Mouse (Mus musculus): ENCODE results near the gene Ifrd2. TPM values are rescaled to one million over a fixed set of nuclear protein-coding genes. Genes with fewer than 3 reads are reported as not detected.
A peak's percentile ranks its signal among the peaks of the same experiment; 100 is the strongest.

Gene Ifrd2
- polyA plus RNA-seq, 2 experiments, result 135 to 149 TPM

- DNase-seq (ENCODE audit: low read depth in 3 of 3, low spot score in 3 of 3) (no peak), ATAC-seq (ENCODE audit: insufficient read depth) (no peak)
- Histone ChIP-seq H3K9me3 (ENCODE audit: control insufficient read depth, low read length) (no peaks in the 10 kb centered on the region), H3K36me3 (replicated peaks; ENCODE audit: control insufficient read depth, insufficient read depth, low read depth) (peaks cover 27% of the 10 kb centered on the region), H3K4me1 (replicated peaks; ENCODE audit: control insufficient read depth in 2 of 2, insufficient read depth in 2 of 2, low read length in 1 of 2) (peaks cover 7 to 23% of the 10 kb centered on the region in 2 experiments), H3K27me3 (ENCODE audit: control insufficient read depth, insufficient read depth, low read length) (no peaks in the 10 kb centered on the region), H3K9ac (replicated peaks) (no peak overlapping the region), H3K27ac (no peak overlapping the region), H3K4me2 (ENCODE audit: low read depth) (peak overlapping the region; percentile 98), H3K4me3 (ENCODE audit: insufficient read depth in 1 of 2, low read depth in 2 of 2, low read length in 2 of 2) (peak overlapping the region; percentile 67 to 96; a peak in 2 of 4 replicates)
- TF ChIP-seq EP300 (IDR thresholded peaks at IDR 0.05; ENCODE audit: low read depth) (no peak), CTCF (IDR thresholded peaks at IDR 0.05; ENCODE audit: low read depth) (no peak)
- 39% methylated on average over 10 of the region's 10 CpGs for WGBS (ENCODE audit: insufficient replicate concordance)
Measured at GRCm38 (mm10) chr9:107541005-107541404, 46.4 kb upstream of the Ifrd2 start.

- peak within 1 kb of the TSS; percentile 83 for H3K9ac ChIP-seq (replicated peaks)
- peaks cover 27% of the 10 kb centered on the region for H3K36me3 ChIP-seq (replicated peaks; ENCODE audit: control insufficient read depth, insufficient read depth, low read depth)
- peak; percentile 77 to 84 (median 77) for DNase-seq (ENCODE audit: low read depth in 3 of 3, low spot score in 3 of 3)
- peak; percentile 82 for ATAC-seq (ENCODE audit: insufficient read depth)
- H3K27me3 ChIP-seq (ENCODE audit: control insufficient read depth, insufficient read depth, low read length), result no peaks in the 10 kb centered on the region
- no peaks in the 10 kb centered on the region for H3K9me3 ChIP-seq (ENCODE audit: control insufficient read depth, low read length)
- H3K27ac ChIP-seq, result peak within 1 kb of the TSS; percentile 26
- peaks cover 6 to 16% of the 10 kb centered on the region in 2 experiments for H3K4me1 ChIP-seq (replicated peaks; ENCODE audit: control insufficient read depth in 2 of 2, insufficient read depth in 2 of 2, low read length in 1 of 2)
- peak within 1 kb of the TSS; percentile 98 for H3K4me2 ChIP-seq (ENCODE audit: low read depth)
- WGBS (ENCODE audit: insufficient replicate concordance), result under 1% methylated on average over 46 of the region's 46 CpGs
- no peak for TF ChIP-seq CTCF (IDR thresholded peaks at IDR 0.05; ENCODE audit: low read depth)
- no peak for TF ChIP-seq EP300 (IDR thresholded peaks at IDR 0.05; ENCODE audit: low read depth)
- H3K4me3 ChIP-seq (ENCODE audit: insufficient read depth in 1 of 2, low read depth in 2 of 2, low read length in 2 of 2), result peak within 1 kb of the TSS; percentile 67 to 96
Measured at GRCm38 (mm10) chr9:107541474-107542351, 45.7 kb upstream of the Ifrd2 start, which contains the start of the genes Cyb561d2 and Nprl2. Cyb561d2 (minus strand) TSS chr9:107542193. Nprl2 (plus strand) TSS chr9:107542226.

- 1% methylated on average over 11 of the region's 11 CpGs for WGBS (ENCODE audit: insufficient replicate concordance)
- peak overlapping the region; percentile 67 to 96 for H3K4me3 ChIP-seq (ENCODE audit: insufficient read depth in 1 of 2, low read depth in 2 of 2, low read length in 2 of 2)
- H3K9me3 ChIP-seq (ENCODE audit: control insufficient read depth, low read length), result no peaks in the 10 kb centered on the region
- H3K36me3 ChIP-seq (replicated peaks; ENCODE audit: control insufficient read depth, insufficient read depth, low read depth), result peaks cover 27% of the 10 kb centered on the region
- no peak for DNase-seq (ENCODE audit: low read depth in 3 of 3, low spot score in 3 of 3)
- TF ChIP-seq CTCF (IDR thresholded peaks at IDR 0.05; ENCODE audit: low read depth) (no peak), EP300 (IDR thresholded peaks at IDR 0.05; ENCODE audit: low read depth) (no peak)
- H3K9ac ChIP-seq (replicated peaks), result peak overlapping the region; percentile 83
- peak; percentile 22 for ATAC-seq (ENCODE audit: insufficient read depth)
- peaks cover 11 to 15% of the 10 kb centered on the region in 2 experiments for H3K4me1 ChIP-seq (replicated peaks; ENCODE audit: control insufficient read depth in 2 of 2, insufficient read depth in 2 of 2, low read length in 1 of 2)
- H3K4me2 ChIP-seq (ENCODE audit: low read depth), result peak overlapping the region; percentile 98
- H3K27ac ChIP-seq, result peak overlapping the region; percentile 26
- H3K27me3 ChIP-seq (ENCODE audit: control insufficient read depth, insufficient read depth, low read length), result no peaks in the 10 kb centered on the region
Measured at GRCm38 (mm10) chr9:107542352-107542686, 45.1 kb upstream of the Ifrd2 start.

GRCm38 (mm10) chr9:107542721-107543120 lies 44.7 kb upstream of the Ifrd2 start:
- Histone ChIP-seq H3K9me3 (ENCODE audit: control insufficient read depth, low read length) (no peaks in the 10 kb centered on the region), H3K27me3 (ENCODE audit: control insufficient read depth, insufficient read depth, low read length) (no peaks in the 10 kb centered on the region), H3K4me1 (replicated peaks; ENCODE audit: control insufficient read depth in 2 of 2, insufficient read depth in 2 of 2, low read length in 1 of 2) (peaks cover 12 to 15% of the 10 kb centered on the region in 2 experiments), H3K27ac (no peak overlapping the region), H3K9ac (replicated peaks) (peak overlapping the region; percentile 83), H3K36me3 (replicated peaks; ENCODE audit: control insufficient read depth, insufficient read depth, low read depth) (peaks cover 23% of the 10 kb centered on the region), H3K4me2 (ENCODE audit: low read depth) (peak overlapping the region; percentile 98), H3K4me3 (ENCODE audit: insufficient read depth in 1 of 2, low read depth in 2 of 2, low read length in 2 of 2) (peak overlapping the region; percentile 67 to 96)
- DNase-seq (ENCODE audit: low read depth in 3 of 3, low spot score in 3 of 3) (no peak), ATAC-seq (ENCODE audit: insufficient read depth) (no peak)
- no peak for TF ChIP-seq EP300 (IDR thresholded peaks at IDR 0.05; ENCODE audit: low read depth)
- no peak for TF ChIP-seq CTCF (IDR thresholded peaks at IDR 0.05; ENCODE audit: low read depth)
- 46% methylated on average over 8 of the region's 8 CpGs for WGBS (ENCODE audit: insufficient replicate concordance)

- no peaks in the 10 kb centered on the region for H3K9me3 ChIP-seq (ENCODE audit: control insufficient read depth, low read length)
- no peak for ATAC-seq (ENCODE audit: insufficient read depth)
- no peak overlapping the region for H3K27ac ChIP-seq
- TF ChIP-seq CTCF (IDR thresholded peaks at IDR 0.05; ENCODE audit: low read depth) (no peak), EP300 (IDR thresholded peaks at IDR 0.05; ENCODE audit: low read depth) (no peak)
- H3K27me3 ChIP-seq (ENCODE audit: control insufficient read depth, insufficient read depth, low read length), result no peaks in the 10 kb centered on the region
- H3K4me3 ChIP-seq (ENCODE audit: insufficient read depth in 1 of 2, low read depth in 2 of 2, low read length in 2 of 2), result no peak overlapping the region
- WGBS (ENCODE audit: insufficient replicate concordance), result 81% methylated on average over 11 of the region's 11 CpGs
- no peak overlapping the region for H3K9ac ChIP-seq (replicated peaks)
- H3K36me3 ChIP-seq (replicated peaks; ENCODE audit: control insufficient read depth, insufficient read depth, low read depth), result peaks cover 17% of the 10 kb centered on the region
- no peak for DNase-seq (ENCODE audit: low read depth in 3 of 3, low spot score in 3 of 3)
- no peak overlapping the region for H3K4me2 ChIP-seq (ENCODE audit: low read depth)
- H3K4me1 ChIP-seq (replicated peaks; ENCODE audit: control insufficient read depth in 2 of 2, insufficient read depth in 2 of 2, low read length in 1 of 2), result peaks cover 12 to 15% of the 10 kb centered on the region in 2 experiments
Measured at GRCm38 (mm10) chr9:107543299-107543698, 44.1 kb upstream of the Ifrd2 start.

All from liver, embryonic 14.5 days (tissue).